20 mouse cellular contexts compared by ENCODE assay signal in genomic region chr7:30430191-30430590, GRCm38 (mm10). TPM values are rescaled to one million over a fixed set of nuclear protein-coding genes. Genes with fewer than 3 reads are reported as not detected.
DNase-seq lines count a peak whose midpoint lies in the region; ATAC-seq and TF ChIP-seq lines count a peak whose summit lies in the region.
"Had no signal": no experiment of that assay in that cellular context is flagged by ENCODE, and none has a peak within 500 bp of the region (broad histone marks: within the 10 kb centered on the region; RNA-seq: fewer than 3 reads in every experiment).

No protein-coding gene starts in this region.

- no peaks in the 10 kb centered on the region for H3K9me3 ChIP-seq in forebrain, embryonic 13.5 days (replicated peaks)
- no peaks in the 10 kb centered on the region for H3K9me3 ChIP-seq in liver, embryonic 12.5 days (replicated peaks)
- H3K9me3 ChIP-seq: embryonic facial prominence, embryonic 15.5 days; heart, embryonic 12.5 days; hindbrain, embryonic 10.5 days had no signal

- H3K36me3 ChIP-seq in spleen, adult 2 months (ENCODE audit: control insufficient read depth, insufficient read depth, low read length) = peaks cover 29% of the 10 kb centered on the region
- peaks cover 28% of the 10 kb centered on the region for H3K36me3 ChIP-seq in forebrain, embryonic 13.5 days (ENCODE audit: poor library complexity, severe bottlenecking)
- H3K36me3 ChIP-seq in liver, embryonic 12.5 days = peaks cover 28% of the 10 kb centered on the region

- no peaks in the 10 kb centered on the region for H3K27me3 ChIP-seq in spleen, adult 2 months (ENCODE audit: control insufficient read depth, insufficient read depth, low read length)
- H3K27me3 ChIP-seq in forebrain, embryonic 13.5 days = peaks cover under 1% of the 10 kb centered on the region; the same call in 1 of the 2 replicates
- H3K27me3 ChIP-seq in liver, embryonic 12.5 days (replicated peaks) = peaks cover 6% of the 10 kb centered on the region
- H3K27me3 ChIP-seq: embryonic facial prominence, embryonic 15.5 days had no signal

- no peak overlapping the region for H3K4me3 ChIP-seq in spleen, adult 2 months (ENCODE audit: extremely low read depth, insufficient read depth, insufficient read length)
- H3K4me3 ChIP-seq in forebrain, embryonic 13.5 days = no peak overlapping the region
- H3K4me3 ChIP-seq in liver, embryonic 12.5 days = no peak overlapping the region
- H3K4me3 ChIP-seq: embryonic facial prominence, embryonic 15.5 days; erythroblast, embryonic 14.5 days; heart, embryonic 12.5 days; hindbrain, embryonic 10.5 days had no signal

- no peak overlapping the region for H3K9ac ChIP-seq in forebrain, embryonic 13.5 days
- no peak overlapping the region for H3K9ac ChIP-seq in liver, embryonic 12.5 days
- H3K9ac ChIP-seq: embryonic facial prominence, embryonic 15.5 days; heart, embryonic 12.5 days; hindbrain, embryonic 14.5 days had no signal

- WGBS in spleen, adult 2 months = 21% methylated on average over 2 of the region's 2 CpGs
- WGBS in forebrain, embryonic 13.5 days = 63% methylated on average over 2 of the region's 2 CpGs
- 30% methylated on average over 2 of the region's 2 CpGs for WGBS in liver, embryonic 12.5 days (ENCODE audit: insufficient replicate concordance)

- no peak for TF ChIP-seq CTCF in spleen, adult 2 months (IDR thresholded peaks at IDR 0.05; ENCODE audit: extremely low read depth, insufficient read depth, insufficient read length, insufficient replicate concordance)

- H3K4me1 ChIP-seq in spleen, adult 2 months (ENCODE audit: control insufficient read depth, insufficient read depth, insufficient read length) = peaks cover 7% of the 10 kb centered on the region; the same call in 1 of the 2 replicates
- no peaks in the 10 kb centered on the region for H3K4me1 ChIP-seq in forebrain, embryonic 13.5 days
- H3K4me1 ChIP-seq in liver, embryonic 12.5 days = no peaks in the 10 kb centered on the region
- H3K4me1 ChIP-seq: embryonic facial prominence, embryonic 15.5 days; heart, embryonic 12.5 days; hindbrain, embryonic 10.5 days had no signal

- no peak for ATAC-seq in forebrain, embryonic 13.5 days
- no peak for ATAC-seq in liver, embryonic 12.5 days
- ATAC-seq: forebrain, embryonic 16.5 days; intestine, postnatal 0 days had no signal

- no peak overlapping the region for H3K4me2 ChIP-seq in forebrain, embryonic 13.5 days
- no peak overlapping the region for H3K4me2 ChIP-seq in liver, embryonic 12.5 days
- H3K4me2 ChIP-seq: embryonic facial prominence, embryonic 15.5 days; heart, embryonic 12.5 days; hindbrain, embryonic 14.5 days had no signal

- no peak for TF ChIP-seq POLR2A in spleen, adult 2 months (IDR thresholded peaks at IDR 0.05; ENCODE audit: low read depth, low read length)

- H3K27ac ChIP-seq in spleen, adult 2 months (ENCODE audit: insufficient read depth, low read length) = peak overlapping the region; percentile 41
- H3K27ac ChIP-seq in forebrain, embryonic 13.5 days = no peak overlapping the region
- H3K27ac ChIP-seq in liver, embryonic 12.5 days = no peak overlapping the region
- H3K27ac ChIP-seq: embryonic facial prominence, embryonic 15.5 days; hindbrain, embryonic 10.5 days; hindbrain, embryonic 14.5 days had no signal

- DNase-seq in spleen, adult 2 months (ENCODE audit: low read depth in 1 of 2, low spot score in 2 of 2) = no peak
- no peak for DNase-seq in spleen, postnatal 36 days (ENCODE audit: low spot score in 2 of 2)
- DNase-seq in NIH3T3 (ENCODE audit: low read depth) = peak; percentile 93
- peak; percentile 33 for DNase-seq in induced T-regulatory cell, adult 2 months (ENCODE audit: low read depth)
- DNase-seq: adrenal gland, adult 8-10 months; adrenal gland, postnatal 36 days; B cell, adult 2 months; cerebellum, adult 11 months; cerebellum, postnatal 10 days; embryo, embryonic 11 days; gastrocnemius, postnatal 25 days had no signal

RNA-seq across cellular contexts. Expression of gene Nfkbid, which starts 8.7 kb away (rescaled TPM):
- 55.1 and 70.8 TPM in 2 replicates for polyA plus RNA-seq in spleen, adult 2 months (2012; rRNA removed)
- 1.3 and 1.6 TPM in 2 replicates for polyA plus RNA-seq in forebrain, embryonic 13.5 days (2015; fragmentation: Nextera tagmentation; extraction: Ambion mirVana)
- 1.5 and 2.1 TPM in 2 replicates for polyA plus RNA-seq in liver, embryonic 12.5 days (2016; fragmentation: Nextera tagmentation; extraction: Ambion mirVana)

RNA-seq across cellular contexts. Expression of gene Hcst, which starts 10.5 kb away (rescaled TPM):
- polyA plus RNA-seq in spleen, adult 2 months (2012; rRNA removed) = 178 and 278 TPM in 2 replicates
- polyA plus RNA-seq in forebrain, embryonic 13.5 days (2015; fragmentation: Nextera tagmentation; extraction: Ambion mirVana) = 0.88 TPM in 1 of 2 replicates, not detected in the other
- polyA plus RNA-seq in liver, embryonic 12.5 days (2016; fragmentation: Nextera tagmentation; extraction: Ambion mirVana) = 3.0 and 4.1 TPM in 2 replicates
- polyA plus RNA-seq: erythroblast, embryonic 14.5 days; forebrain, embryonic 16.5 days had no signal

RNA-seq across cellular contexts. Expression of gene Aplp1, which starts 15.1 kb away (rescaled TPM):
- 1.9 and 2.3 TPM in 2 replicates for polyA plus RNA-seq in spleen, adult 2 months (2012; rRNA removed)
- 306 and 329 TPM in 2 replicates for polyA plus RNA-seq in forebrain, embryonic 13.5 days (2015; fragmentation: Nextera tagmentation; extraction: Ambion mirVana)
- polyA plus RNA-seq in liver, embryonic 12.5 days (2016; fragmentation: Nextera tagmentation; extraction: Ambion mirVana) = 7.5 and 8.2 TPM in 2 replicates

RNA-seq across cellular contexts. Expression of gene Tyrobp, which starts 16.6 kb away (rescaled TPM):
- polyA plus RNA-seq in spleen, adult 2 months (2012; rRNA removed) = 569 and 738 TPM in 2 replicates
- polyA plus RNA-seq in forebrain, embryonic 13.5 days (2015; fragmentation: Nextera tagmentation; extraction: Ambion mirVana) = 12.1 and 15.6 TPM in 2 replicates
- polyA plus RNA-seq in liver, embryonic 12.5 days (2016; fragmentation: Nextera tagmentation; extraction: Ambion mirVana) = 51.1 and 52.7 TPM in 2 replicates

RNA-seq across cellular contexts. Expression of gene Kirrel2, which starts 27.3 kb away (rescaled TPM):
- 0.14 and 0.49 TPM in 2 replicates for polyA plus RNA-seq in spleen, adult 2 months (2012; rRNA removed)
- polyA plus RNA-seq in forebrain, embryonic 13.5 days (2015; fragmentation: Nextera tagmentation; extraction: Ambion mirVana) = 0.36 and 0.65 TPM in 2 replicates
- polyA plus RNA-seq in liver, embryonic 12.5 days (2016; fragmentation: Nextera tagmentation; extraction: Ambion mirVana) = 0.05 and 0.17 TPM in 2 replicates

Comparison
In these comparisons a context has a peak if more than half of its experiments do, and no peak if none do; other contexts are left out.
1. DNase-seq: peak in NIH3T3 (single experiment) and induced T-regulatory cell, adult 2 months (single experiment); none in spleen, adult 2 months (0 of 2) and spleen, postnatal 36 days (0 of 2).
2. RNA of gene Nfkbid, which starts 8.7 kb away (polyA plus RNA-seq): 55.1 to 70.8 TPM in spleen, adult 2 months; 1.5 to 2.1 TPM in liver, embryonic 12.5 days and 1.3 to 1.6 TPM in forebrain, embryonic 13.5 days; every median in the first group is over 10 times any median in the second.
3. RNA of gene Hcst, which starts 10.5 kb away (polyA plus RNA-seq): 178 to 278 TPM in spleen, adult 2 months; 3.0 to 4.1 TPM in liver, embryonic 12.5 days and 0.88 TPM in forebrain, embryonic 13.5 days; every median in the first group is over 10 times any median in the second.
4. RNA of gene Aplp1, which starts 15.1 kb away (polyA plus RNA-seq): 306 to 329 TPM in forebrain, embryonic 13.5 days; 7.5 to 8.2 TPM in liver, embryonic 12.5 days and 1.9 to 2.3 TPM in spleen, adult 2 months; every median in the first group is over 10 times any median in the second.